Mouse (Mus musculus) hindbrain, embryonic 11.5 days (tissue): ENCODE results near the gene Rex1bd. TPM values are rescaled to one million over a fixed set of nuclear protein-coding genes. Genes with fewer than 3 reads are reported as not detected.

Source experiments
- ATAC-seq: fragments of 200-750 bp; cut with Nextera tagmentation; 2 replicates; pipeline ENCODE4 v1.8.0; 2017; ENCODE audit warnings: mild to moderate bottlenecking, moderate TSS enrichment, moderate library complexity; ENCODE audit not compliant: low FRiP score
- DNase-seq: peaks from one replicate; pipeline ENCODE4 v3.0.0-alpha.2; 2015; ENCODE audit warnings: low spot score
- H3K27ac ChIP-seq: fragments of 300-500 bp; sonication (generic); 2 replicates; pipeline ENCODE4 v1.5.1; 2014; ENCODE audit warnings: mild to moderate bottlenecking, low read depth, low read length
- H3K27me3 ChIP-seq: fragments of 300-500 bp; sonication (generic); 2 replicates; pipeline ENCODE4 v1.6.1; 2014; ENCODE audit warnings: mild to moderate bottlenecking, low read length, moderate library complexity, mixed read lengths; ENCODE audit not compliant: control insufficient read depth, insufficient read depth
- H3K36me3 ChIP-seq: fragments of 300-500 bp; sonication (generic); 2 replicates; pipeline ENCODE4 v1.6.1; 2014; ENCODE audit warnings: mild to moderate bottlenecking, low read length, moderate library complexity, mixed read lengths; ENCODE audit not compliant: control insufficient read depth, insufficient read depth
- H3K4me1 ChIP-seq: fragments of 300-500 bp; sonication (generic); replicated peaks from 2 replicates; pipeline ENCODE4 v1.6.1; 2014; ENCODE audit warnings: low read length, mixed read lengths; ENCODE audit not compliant: control insufficient read depth, insufficient read depth
- H3K4me2 ChIP-seq: fragments of 300-500 bp; sonication (generic); replicated peaks from 2 replicates; pipeline ENCODE4 v1.6.1; 2014; ENCODE audit warnings: mild to moderate bottlenecking, low read depth, low read length
- H3K4me3 ChIP-seq: fragments of 300-500 bp; sonication (generic); 2 replicates; pipeline ENCODE4 v1.5.1; 2014; ENCODE audit warnings: low read depth, low read length
- H3K9ac ChIP-seq: fragments of 300-500 bp; sonication (generic); 2 replicates; pipeline ENCODE4 v1.6.1; 2014; ENCODE audit warnings: low read depth, low read length
- H3K9me3 ChIP-seq: fragments of 300-500 bp; sonication (generic); 2 replicates; pipeline ENCODE4 v1.6.1; 2016; ENCODE audit warnings: low read length; ENCODE audit not compliant: control insufficient read depth
- WGBS: fragments of 180-500 bp; shearing (Covaris S2); extraction: QIAGEN DNeasy Blood & Tissue Kit; methylation state at CpG from one replicate; pipeline ENCODE4 v1.1.7; 2014; 5-methylcytosine and 5-hydroxymethylcytosine counted together
- polyA plus RNA-seq: library from polyadenylated mRNA; unstranded; fragments of >200 nt; fragmentation: Nextera tagmentation; extraction: Ambion mirVana; gene quantifications from 2 replicates; pipeline ENCODE4 v1.2.1, GENCODE M21; 2014

The Rex1bd gene
- polyA plus RNA-seq: 129 and 136 TPM in 2 replicates

GRCm38 (mm10) chr8:70506328-70507026 lies at the start of gene Rex1bd:
Rex1bd (minus strand) TSS chr8:70506752.
- peak within 1 kb of the TSS; percentile 75 for H3K4me2 ChIP-seq
- peak within 1 kb of the TSS; percentile 55 for H3K4me3 ChIP-seq
- no peaks in the 10 kb centered on the region for H3K9me3 ChIP-seq
- WGBS: 2% methylated on average over 40 of the region's 40 CpGs
- ATAC-seq (peak; percentile 85), DNase-seq (peak; percentile 95)
- peaks cover 10% of the 10 kb centered on the region for H3K36me3 ChIP-seq
- H3K4me1 ChIP-seq: peaks cover 14% of the 10 kb centered on the region
- peak within 1 kb of the TSS; percentile 74 for H3K9ac ChIP-seq
- H3K27ac ChIP-seq: peak within 1 kb of the TSS; percentile 75
- H3K27me3 ChIP-seq: peaks cover 23% of the 10 kb centered on the region

GRCm38 (mm10) chr8:70555079-70555747 lies 48.7 kb upstream of the Rex1bd start:
- no peak overlapping the region for H3K27ac ChIP-seq
- no peaks in the 10 kb centered on the region for H3K36me3 ChIP-seq
- H3K4me2 ChIP-seq: no peak overlapping the region
- H3K27me3 ChIP-seq: no peaks in the 10 kb centered on the region
- 93% methylated on average over 4 of the region's 4 CpGs for WGBS
- H3K4me1 ChIP-seq: no peaks in the 10 kb centered on the region
- DNase-seq (no peak), ATAC-seq (no peak)
- H3K9ac ChIP-seq: no peak overlapping the region
- H3K9me3 ChIP-seq: no peaks in the 10 kb centered on the region
- no peak overlapping the region for H3K4me3 ChIP-seq

GRCm38 (mm10) chr8:70553740-70554139 lies 47.2 kb upstream of the Rex1bd start:
- Histone ChIP-seq H3K4me3 (no peak overlapping the region), H3K9me3 (no peaks in the 10 kb centered on the region), H3K4me1 (no peaks in the 10 kb centered on the region), H3K9ac (no peak overlapping the region), H3K36me3 (no peaks in the 10 kb centered on the region), H3K27ac (no peak overlapping the region), H3K27me3 (no peaks in the 10 kb centered on the region), H3K4me2 (no peak overlapping the region)
- ATAC-seq (no peak), DNase-seq (no peak)

GRCm38 (mm10) chr8:70552836-70553235 lies 46.3 kb upstream of the Rex1bd start:
- 71% methylated on average over 1 of the region's 1 CpGs for WGBS
- H3K36me3 ChIP-seq: no peaks in the 10 kb centered on the region
- H3K9ac ChIP-seq: no peak overlapping the region
- no peaks in the 10 kb centered on the region for H3K4me1 ChIP-seq
- no peak overlapping the region for H3K4me3 ChIP-seq
- H3K4me2 ChIP-seq: no peak overlapping the region
- no peaks in the 10 kb centered on the region for H3K27me3 ChIP-seq
- DNase-seq (no peak), ATAC-seq (no peak)
- no peaks in the 10 kb centered on the region for H3K9me3 ChIP-seq
- H3K27ac ChIP-seq: no peak overlapping the region

GRCm38 (mm10) chr8:70551558-70552161 lies 45.1 kb upstream of the Rex1bd start:
- Histone ChIP-seq H3K4me3 (no peak overlapping the region), H3K4me2 (no peak overlapping the region), H3K9me3 (no peaks in the 10 kb centered on the region), H3K27me3 (no peaks in the 10 kb centered on the region), H3K9ac (no peak overlapping the region), H3K4me1 (no peaks in the 10 kb centered on the region), H3K36me3 (no peaks in the 10 kb centered on the region), H3K27ac (no peak overlapping the region)
- ATAC-seq (no peak), DNase-seq (no peak)
- 77% methylated on average over 3 of the region's 3 CpGs for WGBS

GRCm38 (mm10) chr8:70549412-70550184 lies 43.0 kb upstream of the Rex1bd start:
- Histone ChIP-seq H3K9me3 (no peaks in the 10 kb centered on the region), H3K4me1 (no peaks in the 10 kb centered on the region), H3K27me3 (no peaks in the 10 kb centered on the region), H3K36me3 (no peaks in the 10 kb centered on the region), H3K27ac (no peak overlapping the region), H3K4me3 (no peak overlapping the region), H3K4me2 (no peak overlapping the region), H3K9ac (no peak overlapping the region)
- no peak for DNase-seq
- no peak for ATAC-seq
- 96% methylated on average over 10 of the region's 10 CpGs for WGBS

- no peak overlapping the region for H3K4me2 ChIP-seq
- H3K27me3 ChIP-seq: no peaks in the 10 kb centered on the region
- H3K27ac ChIP-seq: no peak overlapping the region
- ATAC-seq: no peak
- 89% methylated on average over 6 of the region's 6 CpGs for WGBS
- H3K9ac ChIP-seq: no peak overlapping the region
- no peak for DNase-seq
- H3K9me3 ChIP-seq: no peaks in the 10 kb centered on the region
- no peaks in the 10 kb centered on the region for H3K4me1 ChIP-seq
- no peak overlapping the region for H3K4me3 ChIP-seq
- H3K36me3 ChIP-seq: no peaks in the 10 kb centered on the region
These were observed 41.2 kb upstream of the Rex1bd start for GRCm38 (mm10) chr8:70547762-70548161.

- WGBS: 83% methylated on average over 4 of the region's 4 CpGs
These were observed 39.9 kb upstream of the Rex1bd start for GRCm38 (mm10) chr8:70546412-70546811.

More at GRCm38 (mm10) chr8:70546412-70546811, 39.9 kb upstream of the Rex1bd start:
- Histone ChIP-seq H3K9ac (no peak overlapping the region), H3K27ac (no peak overlapping the region), H3K4me1 (no peaks in the 10 kb centered on the region), H3K9me3 (no peaks in the 10 kb centered on the region), H3K4me3 (no peak overlapping the region), H3K36me3 (no peaks in the 10 kb centered on the region), H3K27me3 (no peaks in the 10 kb centered on the region), H3K4me2 (no peak overlapping the region)
- ATAC-seq (no peak), DNase-seq (no peak)
